Mouse (Mus musculus) heart, adult 2 months (tissue): ENCODE results near the gene Slc35a5.

Source experiments
- CTCF ChIP-seq: fragments of 200-600 bp; IDR thresholded peaks from 2 replicates; pipeline ENCODE4 v1.8.1; 2022; ENCODE audit warnings: antibody characterized with exemption, mild to moderate bottlenecking, moderate library complexity
- EP300 ChIP-seq: fragments of 200-500 bp; IDR thresholded peaks from 2 replicates; pipeline ENCODE4 v1.6.1; 2011; ENCODE audit warnings: low read depth, low read length, control low read depth; ENCODE audit not compliant: insufficient read depth
- POLR2A ChIP-seq: fragments of 200-500 bp; IDR thresholded peaks from 2 replicates; pipeline ENCODE4 v1.6.1; 2011; ENCODE audit warnings: mild to moderate bottlenecking, low read depth, low read length, control low read depth; ENCODE audit not compliant: insufficient read depth

GRCm38 (mm10) chr16:45124230-45125203, 34.0 kb downstream of the Slc35a5 start:
- TF ChIP-seq CTCF = no peak
- TF ChIP-seq POLR2A = no peak
- no peak for TF ChIP-seq EP300
